Mouse (Mus musculus) cerebellum, adult 9-10 months (tissue): ENCODE results near the gene Guk1.

Source experiments
- DNase-seq: peaks from one replicate; pipeline ENCODE4 v3.0.0; 2022

Gene Guk1

GRCm38 (mm10) chr11:59162443-59163254 lies 29.4 kb downstream of the Guk1 start:
- peak; percentile 41 for DNase-seq

- no peak for DNase-seq
Observed at GRCm38 (mm10) chr11:59161398-59161797, 30.6 kb downstream of the Guk1 start.

- no peak for DNase-seq
Observed at GRCm38 (mm10) chr11:59159558-59159957, 32.5 kb downstream of the Guk1 start.

GRCm38 (mm10) chr11:59159099-59159498 lies 32.9 kb downstream of the Guk1 start:
- no peak for DNase-seq

- DNase-seq = no peak
Observed at GRCm38 (mm10) chr11:59155900-59156299, 36.1 kb downstream of the Guk1 start.

GRCm38 (mm10) chr11:59154220-59154619 lies 37.8 kb downstream of the Guk1 start:
- DNase-seq = no peak

- no peak for DNase-seq
Observed at GRCm38 (mm10) chr11:59151729-59152128, 40.3 kb downstream of the Guk1 start.

GRCm38 (mm10) chr11:59149302-59149701 lies 42.7 kb downstream of the Guk1 start:
- DNase-seq = no peak

- DNase-seq = no peak
Observed at GRCm38 (mm10) chr11:59142962-59143361, 49.0 kb downstream of the Guk1 start.

- DNase-seq = no peak
Observed at GRCm38 (mm10) chr11:59141772-59142370, 50.1 kb downstream of the Guk1 start.

GRCm38 (mm10) chr11:59138537-59139486 lies 53.2 kb downstream of the Guk1 start:
- no peak for DNase-seq

GRCm38 (mm10) chr11:59136994-59137706 lies 54.9 kb downstream of the Guk1 start:
- no peak for DNase-seq

- DNase-seq = no peak
Observed at GRCm38 (mm10) chr11:59135904-59136452, 56.0 kb downstream of the Guk1 start, which contains the start of gene Obscn. Gene Obscn, minus strand, starts transcription at chr11:59136402.

GRCm38 (mm10) chr11:59135051-59135820 lies 56.8 kb downstream of the Guk1 start:
- DNase-seq = no peak

- DNase-seq = no peak
Observed at GRCm38 (mm10) chr11:59134373-59134997, 57.5 kb downstream of the Guk1 start.
